Mouse (Mus musculus): ENCODE data around the gene Rnf227. TPM values are rescaled to one million over a fixed set of nuclear protein-coding genes. Genes with fewer than 3 reads are reported as not detected.
A peak's percentile ranks its signal among the peaks of the same experiment; 100 is the strongest.
"Not testable (repeated sequence)": the region's sequence is repeated elsewhere in the genome, so short reads cannot be mapped to it uniquely, and the experiment has no call there.

The Rnf227 gene
- 1 to 10 TPM; 2.5 to 5.9 (median 4.8) TPM for polyA plus RNA-seq (2017; shearing (Covaris generic))

DNA sequence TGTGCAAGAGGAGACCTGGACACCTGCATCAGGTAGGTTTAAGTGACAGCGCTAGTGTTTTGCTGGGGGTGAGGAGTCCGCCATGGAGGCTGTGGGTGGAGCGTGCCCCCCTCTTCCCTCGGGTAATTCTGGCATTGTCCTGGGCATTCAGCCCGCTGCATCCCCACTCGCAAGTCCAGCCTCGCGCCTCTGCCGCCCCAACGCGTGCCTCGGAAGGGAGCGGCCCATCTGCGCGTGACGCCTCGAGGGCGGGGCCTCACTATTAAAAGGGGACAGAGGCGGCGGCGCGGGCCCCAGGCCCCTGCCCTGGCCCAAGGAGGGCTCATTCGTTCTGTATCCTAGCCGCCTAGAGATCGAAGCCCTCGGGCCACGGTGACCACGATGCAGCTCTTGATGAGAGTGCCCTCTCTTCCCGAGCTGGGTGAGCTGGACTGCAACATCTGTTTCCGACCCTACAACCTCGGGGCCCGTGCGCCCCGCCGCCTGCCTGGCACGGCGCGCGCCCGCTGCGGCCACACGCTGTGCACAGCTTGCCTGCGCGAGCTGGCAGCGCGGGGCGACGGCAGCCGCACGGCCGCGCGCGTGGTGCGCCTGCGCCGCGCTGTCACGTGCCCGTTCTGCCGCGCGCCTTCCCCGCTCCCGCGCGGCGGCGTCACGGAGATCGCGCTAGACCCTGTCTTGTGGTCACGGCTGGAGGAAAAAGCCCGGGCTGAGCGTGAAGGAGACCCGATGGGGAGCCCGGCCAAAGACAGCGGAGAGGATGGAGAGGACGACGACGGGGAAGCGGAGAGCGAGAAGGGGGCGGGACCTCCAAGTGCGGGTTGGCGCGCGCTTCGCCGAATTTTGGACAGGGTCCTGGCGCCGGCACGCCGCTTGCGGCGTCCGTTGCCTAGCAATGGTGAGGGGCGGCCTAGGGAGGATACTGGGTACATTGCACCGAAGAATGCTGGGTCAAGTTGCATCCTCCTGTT, at the start of gene Rnf227:
Gene Rnf227, plus strand, starts transcription at position 301 of the 971 bp plus-strand sequence.
- peak; percentile 77 for ATAC-seq

DNA sequence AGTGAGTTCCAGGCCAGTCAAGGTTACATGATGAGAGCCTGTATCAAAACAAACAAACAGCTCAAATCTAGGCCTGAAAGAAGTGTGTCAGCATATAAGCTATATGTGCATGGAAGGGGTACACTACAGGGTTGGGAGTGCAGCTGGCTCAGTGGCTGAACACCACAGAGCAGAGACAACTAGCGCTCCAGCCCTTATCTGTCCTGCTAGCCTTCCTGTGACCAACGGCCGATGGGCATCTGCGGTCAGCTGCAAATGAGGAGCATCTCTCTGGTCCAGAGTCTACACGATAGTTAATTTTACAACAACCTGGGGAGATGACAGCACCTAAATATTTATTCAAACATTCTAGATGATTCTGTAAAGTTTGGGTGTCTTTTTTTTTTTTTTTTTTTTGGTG, 49.1 kb upstream of the Rnf227 start:
- ATAC-seq: no peak

DNA sequence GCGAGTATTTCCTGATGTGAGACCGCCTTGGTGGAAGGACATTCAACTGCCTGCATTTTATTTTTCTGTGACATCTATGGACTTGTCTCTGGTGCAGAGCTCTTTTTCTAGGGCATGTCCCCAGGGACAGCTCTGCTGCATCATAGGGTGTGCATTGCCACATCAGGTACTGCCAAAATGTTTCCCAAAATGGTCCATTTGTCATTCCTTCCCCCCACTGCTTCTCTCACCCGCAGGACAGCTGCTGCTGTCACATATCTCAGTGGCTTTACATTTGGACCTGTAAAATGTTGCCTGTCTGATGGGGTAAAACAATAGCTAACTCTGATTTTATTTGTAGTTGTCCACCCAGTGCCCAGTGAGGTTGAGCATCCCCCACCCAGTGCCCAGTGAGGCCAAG, 45.0 kb upstream of the Rnf227 start:
- ATAC-seq: no peak

DNA sequence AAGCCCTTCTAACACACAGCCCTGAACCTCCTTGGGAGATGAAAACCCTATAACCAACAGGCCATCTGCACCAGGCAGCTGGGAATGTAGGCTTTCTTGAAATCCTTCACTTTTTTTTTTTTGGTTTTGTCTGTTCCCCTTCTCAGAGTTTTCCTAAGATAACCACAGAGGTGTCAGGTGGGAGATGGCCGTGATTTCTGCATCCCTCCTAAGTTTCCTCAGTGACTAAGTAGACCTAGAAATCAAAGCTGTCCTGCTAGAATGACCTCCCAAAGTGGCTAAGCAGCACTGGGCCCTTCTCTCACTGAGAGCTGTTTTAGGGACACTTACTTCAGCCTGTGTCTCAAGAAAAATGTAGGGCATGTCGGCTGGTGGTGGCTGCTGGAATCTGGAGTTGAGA, 42.5 kb upstream of the Rnf227 start:
- no peak for ATAC-seq

DNA sequence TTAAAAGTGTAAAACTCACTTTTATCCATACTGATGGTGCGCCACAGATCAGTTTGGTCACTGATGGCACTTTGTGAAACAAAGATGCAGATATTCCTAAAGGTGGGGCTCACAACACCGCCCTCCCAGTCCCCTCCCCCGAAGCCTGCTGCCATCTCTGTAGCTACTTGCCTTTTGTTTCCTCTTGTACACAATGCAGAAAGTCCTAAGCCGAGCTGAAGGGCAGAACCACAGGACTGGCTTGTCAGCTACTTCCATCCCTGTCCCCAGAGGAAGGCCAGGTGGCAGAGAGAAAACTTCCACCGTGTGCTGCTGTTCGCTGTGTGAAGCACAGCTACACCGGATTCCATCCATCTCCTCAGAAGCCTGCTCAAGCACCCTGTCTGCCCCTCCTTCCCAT, 42.0 kb upstream of the Rnf227 start:
- no peak for ATAC-seq

DNA sequence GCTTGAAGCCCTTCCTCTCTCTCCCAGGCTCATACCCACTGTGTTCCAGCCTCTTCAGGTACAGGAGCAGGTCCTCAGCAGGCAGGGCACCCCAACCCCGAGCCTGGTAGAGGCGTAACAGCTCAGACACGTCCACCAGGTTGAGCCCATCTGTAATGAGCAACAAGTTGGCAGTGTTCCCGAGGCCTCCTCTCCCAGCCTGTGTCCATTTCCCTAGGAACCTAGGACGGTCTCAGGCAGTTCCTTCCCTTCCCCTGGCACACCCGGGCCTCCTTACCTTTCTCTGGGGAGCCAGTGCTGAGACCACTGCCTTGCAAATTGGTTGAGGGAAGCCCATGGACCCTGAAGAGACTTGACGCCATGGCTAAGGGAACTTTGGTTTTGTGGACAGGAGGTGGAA, 37.4 kb upstream of the Rnf227 start:
- ATAC-seq: no peak

DNA sequence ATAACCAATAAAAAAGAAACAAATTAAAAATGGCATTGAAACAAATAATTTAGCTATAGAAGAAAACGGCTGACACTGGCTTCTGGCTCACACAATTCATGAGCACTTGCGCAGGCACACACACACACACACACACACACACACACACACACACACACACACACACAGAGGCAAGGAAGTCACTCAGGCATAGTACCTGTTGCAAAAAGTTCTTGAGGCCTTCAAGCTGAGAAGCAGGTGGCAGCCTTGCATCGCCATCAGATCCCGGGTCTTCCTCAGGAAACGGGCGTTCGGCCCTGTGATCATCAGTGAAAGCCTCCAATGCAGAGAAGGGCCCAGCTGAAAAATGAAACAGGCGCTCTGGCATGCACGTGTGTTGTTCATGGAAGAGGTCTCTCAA, 35.0 kb upstream of the Rnf227 start:
- no peak for ATAC-seq

DNA sequence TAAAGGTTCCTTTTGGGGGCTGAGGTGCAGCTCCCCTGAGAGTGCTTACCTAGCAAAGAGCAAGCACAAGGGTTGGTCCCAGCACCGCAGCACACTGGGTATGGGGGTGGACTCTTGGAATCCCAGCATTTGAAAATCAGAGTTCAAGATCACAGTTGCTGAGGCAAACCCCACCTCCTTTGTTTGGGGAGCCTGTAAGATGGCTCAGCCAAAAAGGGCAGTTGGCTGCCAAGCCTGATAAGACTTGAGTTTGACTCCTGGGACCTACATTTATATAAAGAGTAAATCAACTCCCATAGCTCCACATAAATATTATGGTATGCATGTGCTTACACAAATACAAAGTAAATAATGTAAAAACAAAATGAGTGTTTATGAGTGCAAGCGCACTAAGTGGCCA, 34.2 kb upstream of the Rnf227 start:
- ATAC-seq: no peak

DNA sequence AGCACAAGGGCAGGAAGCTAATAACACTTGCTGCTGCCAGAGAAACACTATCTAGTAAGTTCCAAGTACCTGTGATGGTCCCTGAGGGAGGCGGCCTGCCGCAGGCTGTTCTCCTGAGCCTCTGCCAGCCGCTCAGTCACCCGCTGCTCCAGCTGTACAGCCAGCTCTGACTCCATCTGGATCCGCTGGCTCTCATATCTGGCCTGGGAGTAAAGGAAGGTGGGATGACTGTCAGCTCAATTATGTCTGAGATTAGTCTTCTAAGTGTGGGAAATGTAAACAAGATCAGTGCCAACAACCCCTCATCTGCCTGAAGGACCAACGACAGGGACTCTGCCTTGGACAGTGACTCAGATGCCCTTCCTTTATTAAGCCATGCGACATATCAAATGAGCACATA, 29.0 kb upstream of the Rnf227 start:
- no peak for ATAC-seq

DNA sequence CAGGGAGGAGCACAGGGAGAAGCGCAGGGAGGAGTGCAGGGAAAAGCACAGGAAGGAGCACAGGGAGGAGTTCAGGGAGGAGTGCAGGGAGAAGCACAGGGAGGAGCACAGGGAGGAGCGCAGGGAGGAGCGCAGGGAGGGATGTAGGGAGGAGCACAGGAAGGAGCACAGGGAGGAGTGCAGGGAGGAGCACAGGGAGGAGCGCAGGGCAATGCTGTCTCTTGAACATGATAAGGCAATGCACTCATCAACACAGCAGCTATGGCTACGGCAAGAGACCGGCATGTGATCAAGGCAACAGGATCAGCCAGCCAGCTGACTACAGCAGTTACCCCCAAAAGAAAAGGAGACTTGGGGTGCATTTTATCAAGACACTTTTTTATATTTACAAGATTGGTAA, 23.9 kb upstream of the Rnf227 start:
- ATAC-seq: no peak

DNA sequence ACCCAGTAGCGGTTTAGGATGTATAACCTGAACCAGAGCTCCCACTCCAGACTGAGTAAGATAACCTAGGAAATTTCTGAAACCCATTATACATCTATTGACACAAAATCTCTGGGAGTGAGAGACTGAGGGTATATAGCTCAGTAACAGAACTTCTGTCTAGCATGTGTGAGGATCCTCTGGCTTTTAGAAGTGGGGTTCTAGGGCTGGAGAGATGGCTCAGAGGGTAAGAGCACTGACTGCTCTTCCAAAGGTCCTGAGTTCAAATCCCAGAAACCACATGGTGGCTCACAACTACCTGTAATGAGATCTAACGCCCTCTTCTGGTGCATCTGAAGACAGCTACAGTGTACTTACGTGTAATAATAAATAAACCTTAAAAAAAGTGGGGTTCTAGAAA, 22.3 kb upstream of the Rnf227 start:
- not testable (repeated sequence) for ATAC-seq

DNA sequence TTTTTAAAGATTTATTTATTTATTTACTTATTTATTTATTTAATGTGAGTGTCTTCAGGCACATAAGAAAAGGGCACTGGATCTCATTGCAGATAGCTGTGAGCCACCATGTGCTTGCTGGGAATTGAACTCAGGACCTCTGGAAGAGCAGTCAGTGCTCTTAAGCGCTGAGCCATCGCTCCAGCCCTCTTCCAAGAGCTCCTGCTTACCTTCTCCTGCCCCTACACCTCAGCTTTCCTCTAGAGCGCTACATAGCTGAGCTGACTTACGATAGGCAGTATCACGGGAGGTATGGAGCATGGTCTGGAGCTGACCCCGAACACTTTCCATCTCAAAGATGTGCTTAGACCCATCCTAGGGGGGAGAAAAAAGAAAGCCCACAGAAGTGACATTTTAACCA, 18.7 kb upstream of the Rnf227 start:
- no peak for ATAC-seq

DNA sequence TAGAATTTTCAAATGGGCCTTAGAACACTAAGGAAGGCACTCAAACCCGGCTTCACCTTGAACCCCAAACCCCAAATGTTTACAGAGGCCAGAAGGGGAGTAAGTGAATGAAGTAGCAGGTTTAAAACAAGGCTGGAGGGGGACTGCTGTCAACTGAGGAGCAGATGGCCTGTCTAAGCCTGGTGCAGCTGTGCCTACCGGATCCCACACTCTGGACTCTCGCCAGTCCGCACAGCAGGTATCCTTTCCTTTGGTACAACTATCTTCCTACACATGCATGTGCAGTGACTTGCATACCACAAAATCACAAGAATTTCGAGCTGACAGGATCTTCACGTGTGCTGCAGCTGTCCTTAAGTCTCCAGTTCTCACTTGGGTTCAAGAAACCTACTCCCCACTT, 18.3 kb upstream of the Rnf227 start:
- ATAC-seq: no peak

DNA sequence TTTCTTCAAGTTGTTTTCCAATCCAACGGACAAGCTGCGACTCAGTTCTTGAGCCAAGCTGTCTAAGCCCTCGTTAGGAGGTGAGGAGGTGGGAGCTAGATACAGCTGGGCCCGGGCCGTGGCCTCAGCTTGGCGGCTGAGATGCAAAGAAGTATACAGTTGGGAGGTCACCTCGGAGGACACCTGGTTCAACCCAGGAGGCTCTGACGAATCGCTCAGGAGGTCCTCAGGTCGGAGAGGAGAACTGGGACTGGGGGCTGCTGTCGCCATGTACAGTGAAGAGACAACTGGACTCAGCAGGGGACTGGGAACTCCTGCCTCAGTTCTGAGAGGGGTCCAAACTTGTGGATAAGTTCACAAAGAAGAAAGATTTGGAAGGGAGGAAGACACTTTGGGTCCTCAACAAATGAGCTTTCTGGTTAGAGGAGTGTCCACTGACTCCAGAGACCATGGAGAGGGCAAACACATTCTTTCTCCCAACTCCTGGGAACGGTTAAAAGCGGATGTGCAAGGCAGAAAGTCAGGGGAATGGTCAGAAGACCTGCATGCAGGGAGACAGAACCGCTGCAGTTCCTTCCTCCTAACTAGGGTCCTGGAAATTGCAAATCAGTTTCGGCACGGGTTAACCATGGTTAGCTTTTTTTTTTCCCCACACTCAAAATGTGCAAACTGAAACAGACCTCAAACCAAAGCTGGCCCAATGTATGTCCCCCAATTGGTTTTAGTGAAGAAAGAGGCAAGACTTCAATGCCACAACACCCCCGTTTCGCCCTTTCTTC, 17.4 kb upstream of the Rnf227 start:
- ATAC-seq: no peak

DNA sequence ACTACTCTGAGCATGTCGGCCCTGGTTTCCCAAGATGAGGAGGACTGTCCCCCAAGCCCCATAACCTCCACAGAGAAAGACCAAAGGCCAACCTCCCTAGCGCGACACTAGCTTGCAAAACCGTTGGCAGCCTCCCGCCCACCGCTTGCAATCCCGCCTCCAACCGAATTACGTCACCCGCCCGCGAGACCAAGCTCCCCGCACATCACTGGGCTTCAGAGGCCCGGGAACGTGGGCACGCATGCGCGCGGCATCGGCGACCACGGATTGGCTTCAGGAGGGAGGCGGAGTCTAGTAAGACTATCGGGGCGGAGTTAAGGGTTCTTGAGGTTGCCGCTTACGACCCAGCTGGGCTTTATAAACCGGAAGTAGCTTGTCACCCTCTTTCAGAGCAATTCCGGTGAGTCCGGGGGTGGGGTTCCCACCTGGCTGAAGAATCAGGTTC, 16.6 kb upstream of the Rnf227 start, which contains the start of the genes Cntrob and Trappc1:
Gene Cntrob, minus strand, starts transcription at position 109 of the 445 bp plus-strand sequence.
Gene Trappc1, plus strand, starts transcription at position 314 of the 445 bp plus-strand sequence.
- ATAC-seq: peak; percentile 88

DNA sequence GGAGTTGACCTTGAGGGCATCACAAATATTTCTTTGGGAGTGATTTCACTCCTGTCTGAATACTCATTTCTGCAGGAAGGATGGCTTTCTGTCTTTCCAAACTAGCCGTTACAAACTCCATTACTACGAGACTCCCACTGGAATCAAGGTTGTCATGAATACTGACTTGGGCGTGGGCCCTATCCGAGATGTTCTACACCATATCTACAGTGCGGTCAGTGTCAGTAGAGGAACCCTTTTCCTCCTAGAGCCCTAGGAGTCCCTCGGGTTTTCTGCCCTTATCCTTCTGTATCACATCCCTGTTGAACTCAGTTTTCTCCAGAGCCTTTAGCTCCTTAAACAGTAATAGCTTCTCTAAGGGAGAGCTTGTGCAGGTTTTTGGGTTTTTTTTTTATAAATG, 15.5 kb upstream of the Rnf227 start:
- no peak for ATAC-seq

DNA sequence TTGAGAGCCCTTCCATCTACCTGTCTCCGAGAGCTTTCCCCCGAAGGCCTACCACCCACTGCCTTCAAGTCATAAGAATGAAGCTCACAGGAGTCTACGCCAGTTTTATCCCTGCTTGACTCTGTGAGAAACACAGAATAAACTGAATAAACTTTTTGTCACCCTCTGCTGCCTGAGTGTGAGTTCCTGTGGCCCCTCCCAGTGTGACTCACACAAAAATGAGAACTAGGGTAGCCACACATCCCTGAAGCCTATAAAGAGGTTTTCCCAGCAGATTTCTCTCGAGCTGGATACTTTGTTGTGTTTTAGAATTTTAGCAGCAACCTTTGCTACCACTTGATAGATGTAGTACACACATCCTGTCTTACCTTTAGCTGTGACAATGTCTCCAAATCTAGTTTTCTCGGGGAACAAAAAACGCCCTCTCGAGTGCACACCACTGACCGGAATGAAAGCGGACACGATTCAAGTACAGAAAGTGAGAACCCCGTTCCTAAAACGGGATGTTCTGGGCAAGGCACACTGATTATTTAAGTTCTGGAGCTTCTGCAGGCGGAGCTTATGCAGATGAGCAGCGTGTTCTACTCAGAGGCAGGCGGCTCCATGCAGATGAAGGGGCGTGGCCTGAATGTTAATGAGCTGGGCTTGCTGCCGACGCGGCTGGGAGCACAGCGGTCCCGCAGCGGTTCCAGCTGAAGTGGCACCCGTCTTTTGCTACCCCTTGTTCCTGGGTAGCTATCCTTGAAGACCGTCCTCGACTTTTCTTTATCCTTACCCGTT, 14.4 kb upstream of the Rnf227 start, which contains the start of gene Kcnab3:
Gene Kcnab3, plus strand, starts transcription at position 631 of the 780 bp plus-strand sequence.
- peak; percentile 68 for ATAC-seq

DNA sequence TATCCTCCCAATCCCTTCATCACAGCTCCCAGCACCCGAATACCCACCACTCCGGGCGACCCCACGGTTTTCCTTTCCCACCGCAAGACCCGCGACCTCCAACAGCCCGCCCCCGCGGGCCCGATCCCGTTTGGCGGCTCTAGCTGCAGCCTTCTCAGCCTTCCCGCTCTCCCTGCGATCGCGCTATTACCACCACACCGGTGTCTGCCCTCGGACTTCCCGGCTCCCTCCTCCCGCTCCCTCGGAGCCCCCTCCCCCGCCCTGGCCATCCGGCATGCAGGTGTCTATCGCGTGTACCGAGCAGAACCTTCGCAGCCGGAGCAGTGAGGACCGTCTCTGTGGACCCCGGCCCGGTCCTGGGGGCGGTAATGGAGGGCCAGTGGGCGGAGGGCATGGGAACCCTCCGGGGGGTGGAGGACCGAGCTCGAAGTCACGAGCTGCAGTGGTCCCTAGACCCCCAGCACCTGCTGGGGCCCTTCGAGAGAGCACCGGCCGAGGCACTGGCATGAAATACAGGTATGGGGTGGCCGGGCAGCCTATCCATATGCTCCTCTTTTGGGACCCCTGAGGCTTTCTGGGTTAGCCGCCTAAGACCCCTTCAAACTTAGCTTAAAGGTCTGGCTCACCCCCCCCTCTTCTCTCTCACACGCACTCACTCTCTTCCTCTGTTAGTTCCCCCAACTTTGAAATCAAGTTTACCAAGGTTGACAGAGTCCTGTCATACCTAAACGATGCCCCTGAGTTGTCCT, 13.7 kb upstream of the Rnf227 start:
- ATAC-seq: no peak

DNA sequence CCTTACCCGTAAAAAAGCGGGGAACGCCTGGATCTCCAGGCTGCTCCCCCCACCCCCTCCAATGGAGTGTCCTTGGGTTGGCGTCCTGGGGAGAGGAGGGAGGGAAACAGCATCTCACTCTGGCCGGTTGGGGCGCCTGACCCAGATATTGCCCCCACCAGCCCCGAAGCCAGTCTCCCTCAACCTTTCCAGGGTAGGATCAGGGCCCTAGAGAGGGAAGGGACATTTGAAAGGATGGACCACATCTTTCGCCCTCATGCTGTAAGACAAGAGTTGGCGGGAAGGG, 13.2 kb upstream of the Rnf227 start:
- ATAC-seq: no peak

DNA sequence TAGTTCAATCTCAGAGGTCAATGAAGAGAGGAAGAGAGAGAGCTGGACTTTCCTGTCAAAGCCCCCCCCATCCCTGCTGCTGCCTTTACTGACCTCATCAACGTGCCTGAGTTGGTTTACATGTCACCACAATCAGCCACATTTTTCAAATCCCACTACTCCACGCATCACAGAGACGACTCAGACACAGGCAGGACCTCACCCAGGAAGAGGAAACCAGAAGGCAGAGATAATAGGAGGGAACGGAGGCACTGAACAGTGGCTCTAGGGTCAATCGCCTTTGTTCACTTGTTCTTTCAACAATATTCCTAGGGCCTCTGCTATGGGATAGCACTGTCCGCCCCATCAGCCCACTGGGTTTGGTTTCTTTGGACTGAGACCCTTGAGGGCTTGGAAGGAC, 12.6 kb upstream of the Rnf227 start:
- ATAC-seq: no peak

DNA sequence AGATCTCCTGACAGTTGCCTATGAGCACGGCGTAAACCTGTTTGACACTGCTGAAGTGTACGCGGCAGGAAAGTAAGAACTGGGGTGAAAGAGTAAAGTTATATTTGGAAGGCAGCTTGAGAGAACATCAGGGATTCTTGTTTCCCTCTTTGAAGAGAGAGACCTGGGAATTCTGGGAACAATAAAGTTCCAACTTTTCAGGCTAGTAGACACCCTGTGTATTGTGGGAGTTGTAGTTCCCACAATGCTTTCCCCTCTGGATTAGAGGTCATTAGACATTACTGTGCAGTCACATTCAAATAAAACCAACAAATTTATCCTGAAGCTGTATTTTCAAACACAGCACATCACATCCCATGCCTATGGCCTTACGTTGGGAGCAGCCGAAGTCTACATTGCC, 11.7 kb upstream of the Rnf227 start:
- ATAC-seq: no peak

DNA sequence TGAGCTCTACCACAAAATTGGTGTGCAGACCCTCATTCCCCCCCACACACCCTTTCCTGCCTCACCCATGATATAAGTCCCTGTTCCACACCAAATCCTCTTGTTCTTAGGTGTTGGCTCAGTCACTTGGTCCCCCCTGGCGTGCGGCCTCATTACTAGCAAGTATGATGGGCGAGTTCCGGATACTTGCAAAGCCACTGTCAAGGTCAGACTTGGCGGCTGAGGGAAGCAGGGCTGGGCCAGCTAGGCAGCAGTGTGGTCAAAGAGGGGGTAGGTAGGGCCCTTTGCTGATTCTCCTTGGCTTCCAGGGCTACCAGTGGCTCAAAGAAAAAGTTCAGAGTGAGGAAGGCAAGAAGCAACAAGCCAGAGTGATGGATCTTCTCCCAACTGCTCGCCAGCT, 9.1 kb upstream of the Rnf227 start:
- no peak for ATAC-seq

Data from inflammation-experienced regulatory T-cells, adult 6 months (primary cell).